ENCODE assay signal across 9 mouse cellular contexts in genomic region chr6:140993643-140994580, GRCm38 (mm10).
DNase-seq lines count a peak whose midpoint lies in the region; ATAC-seq lines count a peak whose summit lies in the region.
"Had no signal": no experiment of that assay in that cellular context is flagged by ENCODE, and none has a peak within 500 bp of the region (broad histone marks: within the 10 kb centered on the region; RNA-seq: fewer than 3 reads in every experiment).

No protein-coding gene starts in this region.

- H3K4me3 ChIP-seq in hindbrain, embryonic 16.5 days (ENCODE audit: low read length) = no peak overlapping the region
- H3K4me3 ChIP-seq in midbrain, embryonic 15.5 days = no peak overlapping the region
- H3K4me3 ChIP-seq in heart, embryonic 10.5 days = no peak overlapping the region
- H3K4me3 ChIP-seq: liver, embryonic 15.5 days had no signal

- ATAC-seq in hindbrain, embryonic 16.5 days = peak; percentile 89
- peak; percentile 83 for ATAC-seq in midbrain, embryonic 15.5 days (replicated peaks)

- H3K4me1 ChIP-seq in hindbrain, embryonic 16.5 days (ENCODE audit: control insufficient read depth, insufficient read depth, low read depth, low read length) = peaks cover 4% of the 10 kb centered on the region; the same call in 1 of the 2 replicates
- H3K4me1 ChIP-seq in midbrain, embryonic 15.5 days = peaks cover 19% of the 10 kb centered on the region
- H3K4me1 ChIP-seq in heart, embryonic 10.5 days = no peaks in the 10 kb centered on the region
- H3K4me1 ChIP-seq: liver, embryonic 15.5 days had no signal

- H3K36me3 ChIP-seq in hindbrain, embryonic 16.5 days (ENCODE audit: control insufficient read depth, insufficient read depth, low read length) = no peaks in the 10 kb centered on the region
- H3K36me3 ChIP-seq in midbrain, embryonic 15.5 days (replicated peaks) = no peaks in the 10 kb centered on the region
- no peaks in the 10 kb centered on the region for H3K36me3 ChIP-seq in heart, embryonic 10.5 days
- H3K36me3 ChIP-seq: liver, embryonic 15.5 days had no signal

- peak; percentile 17 for DNase-seq in embryo, embryonic 10 days (ENCODE audit: low spot score)
- no peak for DNase-seq in embryo, embryonic 9.5 days (ENCODE audit: extremely low spot score)
- DNase-seq in cerebellum, adult 9-11 months = peak; percentile 82
- no peak for DNase-seq in heart, embryonic 10.5 days (ENCODE audit: low spot score)
- no peak for DNase-seq in left cerebral cortex, adult 8-10 months (ENCODE audit: low spot score in 2 of 2)
- DNase-seq in gastrocnemius, postnatal 4 days (ENCODE audit: low spot score in 2 of 2) = no peak

- H3K9me3 ChIP-seq in hindbrain, embryonic 16.5 days (ENCODE audit: control insufficient read depth, low read length) = no peaks in the 10 kb centered on the region
- no peaks in the 10 kb centered on the region for H3K9me3 ChIP-seq in midbrain, embryonic 15.5 days
- no peaks in the 10 kb centered on the region for H3K9me3 ChIP-seq in heart, embryonic 10.5 days

- H3K27ac ChIP-seq in hindbrain, embryonic 16.5 days (ENCODE audit: low read depth, low read length) = no peak overlapping the region
- H3K27ac ChIP-seq in midbrain, embryonic 15.5 days = peak overlapping the region; percentile 34; the same call in 1 of the 2 replicates
- no peak overlapping the region for H3K27ac ChIP-seq in heart, embryonic 10.5 days
- H3K27ac ChIP-seq: liver, embryonic 15.5 days had no signal

- H3K9ac ChIP-seq in hindbrain, embryonic 16.5 days (ENCODE audit: low read depth, low read length) = no peak overlapping the region
- H3K9ac ChIP-seq in midbrain, embryonic 15.5 days = no peak overlapping the region
- H3K9ac ChIP-seq: liver, embryonic 15.5 days had no signal

- H3K4me2 ChIP-seq in hindbrain, embryonic 16.5 days (ENCODE audit: low read length) = no peak overlapping the region
- no peak overlapping the region for H3K4me2 ChIP-seq in midbrain, embryonic 15.5 days
- H3K4me2 ChIP-seq: liver, embryonic 15.5 days had no signal

- H3K27me3 ChIP-seq in hindbrain, embryonic 16.5 days (replicated peaks; ENCODE audit: control insufficient read depth, insufficient read depth, low read length) = no peaks in the 10 kb centered on the region
- no peaks in the 10 kb centered on the region for H3K27me3 ChIP-seq in midbrain, embryonic 15.5 days (replicated peaks)
- no peaks in the 10 kb centered on the region for H3K27me3 ChIP-seq in heart, embryonic 10.5 days (ENCODE audit: insufficient read depth, poor library complexity, severe bottlenecking)
- H3K27me3 ChIP-seq: liver, embryonic 15.5 days had no signal

- WGBS in hindbrain, embryonic 16.5 days = 52% methylated on average over 13 of the region's 13 CpGs
- WGBS in midbrain, embryonic 15.5 days = 46% methylated on average over 13 of the region's 13 CpGs
- WGBS in heart, embryonic 10.5 days = 83% methylated on average over 13 of the region's 13 CpGs

Comparison
In these comparisons a context has a peak if more than half of its experiments do, and no peak if none do; other contexts are left out.
1. DNase-seq: peak in embryo, embryonic 10 days (single experiment) and cerebellum, adult 9-11 months (single experiment); none in embryo, embryonic 9.5 days (single experiment), heart, embryonic 10.5 days (single experiment), left cerebral cortex, adult 8-10 months (0 of 2) and gastrocnemius, postnatal 4 days (0 of 2).